Mouse (Mus musculus): ENCODE results near the gene Tmem63a. TPM values are rescaled to one million over a fixed set of nuclear protein-coding genes. Genes with fewer than 3 reads are reported as not detected.
"Not testable (repeated sequence)": the region's sequence is repeated elsewhere in the genome, so short reads cannot be mapped to it uniquely, and the experiment has no call there.

Tmem63a gene
- polyA plus RNA-seq, 1 experiment from 2014 or later: 3.1 TPM

GRCm38 (mm10) chr1:180933659-180934058 lies 8.5 kb upstream of the Tmem63a start:
- 18% methylated on average over 6 of the region's 6 CpGs for WGBS
- ATAC-seq (replicated peaks; ENCODE audit: insufficient number of reproducible peaks, low FRiP score, low TSS enrichment, low read depth) (no peak), DNase-seq (ENCODE audit: low spot score) (no peak)
- no peak overlapping the region for H3K4me3 ChIP-seq (ENCODE audit: low read depth, low read length)
- peaks cover 32% of the 10 kb centered on the region for H3K27me3 ChIP-seq (ENCODE audit: control insufficient read depth, insufficient read depth, low read length)
- no peak overlapping the region for H3K4me2 ChIP-seq (ENCODE audit: low read depth, low read length)
- H3K36me3 ChIP-seq (replicated peaks; ENCODE audit: control insufficient read depth, insufficient read depth, low read depth, low read length): no peaks in the 10 kb centered on the region
- H3K27ac ChIP-seq (replicated peaks; ENCODE audit: low read depth, low read length): no peak overlapping the region
- no peaks in the 10 kb centered on the region for H3K4me1 ChIP-seq (ENCODE audit: control insufficient read depth, insufficient read depth, low read length)
- H3K9me3 ChIP-seq (replicated peaks; ENCODE audit: control insufficient read depth, low read length): no peaks in the 10 kb centered on the region
- H3K9ac ChIP-seq (replicated peaks; ENCODE audit: low read length): no peak overlapping the region

GRCm38 (mm10) chr1:180934467-180935419 lies 7.4 kb upstream of the Tmem63a start, which contains the start of gene Lefty1:
Lefty1 (plus strand) TSS chr1:180935022.
- ATAC-seq (replicated peaks; ENCODE audit: insufficient number of reproducible peaks, low FRiP score, low TSS enrichment, low read depth): no peak
- WGBS: 9% methylated on average over 21 of the region's 21 CpGs
- peaks cover 32% of the 10 kb centered on the region for H3K27me3 ChIP-seq (ENCODE audit: control insufficient read depth, insufficient read depth, low read length)

GRCm38 (mm10) chr1:180936610-180937398 lies 5.3 kb upstream of the Tmem63a start:
- peaks cover 42% of the 10 kb centered on the region for H3K27me3 ChIP-seq (ENCODE audit: control insufficient read depth, insufficient read depth, low read length)
- ATAC-seq (replicated peaks; ENCODE audit: insufficient number of reproducible peaks, low FRiP score, low TSS enrichment, low read depth); H3K4me1 ChIP-seq (ENCODE audit: control insufficient read depth, insufficient read depth, low read length); H3K9me3 ChIP-seq (replicated peaks; ENCODE audit: control insufficient read depth, low read length); H3K27ac ChIP-seq (replicated peaks; ENCODE audit: low read depth, low read length); DNase-seq (ENCODE audit: low spot score); H3K9ac ChIP-seq (replicated peaks; ENCODE audit: low read length); H3K36me3 ChIP-seq (replicated peaks; ENCODE audit: control insufficient read depth, insufficient read depth, low read depth, low read length): not testable (repeated sequence)
- H3K4me3 ChIP-seq (ENCODE audit: low read depth, low read length): peak overlapping the region; percentile 19; the same call in 1 of the 2 replicates
- peak overlapping the region; percentile 36 for H3K4me2 ChIP-seq (ENCODE audit: low read depth, low read length)
- WGBS: 2% methylated on average over 33 of the region's 41 CpGs

More at GRCm38 (mm10) chr1:180934467-180935419, 7.4 kb upstream of the Tmem63a start, which contains the start of gene Lefty1:
- no peaks in the 10 kb centered on the region for H3K4me1 ChIP-seq (ENCODE audit: control insufficient read depth, insufficient read depth, low read length)
- H3K36me3 ChIP-seq (replicated peaks; ENCODE audit: control insufficient read depth, insufficient read depth, low read depth, low read length): no peaks in the 10 kb centered on the region
- no peak within 1 kb of the TSS for H3K4me2 ChIP-seq (ENCODE audit: low read depth, low read length)
- no peak within 1 kb of the TSS for H3K9ac ChIP-seq (replicated peaks; ENCODE audit: low read length)
- no peaks in the 10 kb centered on the region for H3K9me3 ChIP-seq (replicated peaks; ENCODE audit: control insufficient read depth, low read length)
- H3K27ac ChIP-seq (replicated peaks; ENCODE audit: low read depth, low read length): no peak within 1 kb of the TSS
- no peak within 1 kb of the TSS for H3K4me3 ChIP-seq (ENCODE audit: low read depth, low read length)
- no peak for DNase-seq (ENCODE audit: low spot score)

GRCm38 (mm10) chr1:180937631-180938030 lies 4.5 kb upstream of the Tmem63a start:
- WGBS: 10% methylated on average over 13 of the region's 13 CpGs
- H3K36me3 ChIP-seq (replicated peaks; ENCODE audit: control insufficient read depth, insufficient read depth, low read depth, low read length); H3K9me3 ChIP-seq (replicated peaks; ENCODE audit: control insufficient read depth, low read length); H3K4me3 ChIP-seq (ENCODE audit: low read depth, low read length); ATAC-seq (replicated peaks; ENCODE audit: insufficient number of reproducible peaks, low FRiP score, low TSS enrichment, low read depth); H3K27ac ChIP-seq (replicated peaks; ENCODE audit: low read depth, low read length); H3K4me1 ChIP-seq (ENCODE audit: control insufficient read depth, insufficient read depth, low read length); H3K4me2 ChIP-seq (ENCODE audit: low read depth, low read length); DNase-seq (ENCODE audit: low spot score); H3K9ac ChIP-seq (replicated peaks; ENCODE audit: low read length): not testable (repeated sequence)
- peaks cover 42% of the 10 kb centered on the region for H3K27me3 ChIP-seq (ENCODE audit: control insufficient read depth, insufficient read depth, low read length)

GRCm38 (mm10) chr1:180938781-180939180 lies 3.4 kb upstream of the Tmem63a start:
- not testable (repeated sequence) for H3K27ac ChIP-seq (replicated peaks; ENCODE audit: low read depth, low read length); H3K4me2 ChIP-seq (ENCODE audit: low read depth, low read length); ATAC-seq (replicated peaks; ENCODE audit: insufficient number of reproducible peaks, low FRiP score, low TSS enrichment, low read depth); DNase-seq (ENCODE audit: low spot score); H3K36me3 ChIP-seq (replicated peaks; ENCODE audit: control insufficient read depth, insufficient read depth, low read depth, low read length); H3K4me1 ChIP-seq (ENCODE audit: control insufficient read depth, insufficient read depth, low read length); H3K4me3 ChIP-seq (ENCODE audit: low read depth, low read length); H3K9me3 ChIP-seq (replicated peaks; ENCODE audit: control insufficient read depth, low read length); H3K9ac ChIP-seq (replicated peaks; ENCODE audit: low read length)
- H3K27me3 ChIP-seq (ENCODE audit: control insufficient read depth, insufficient read depth, low read length): peaks cover 43% of the 10 kb centered on the region
- WGBS: 69% methylated on average over 2 of the region's 2 CpGs

- 85% methylated on average over 7 of the region's 7 CpGs for WGBS
- no peak overlapping the region for H3K27ac ChIP-seq (replicated peaks; ENCODE audit: low read depth, low read length)
- no peaks in the 10 kb centered on the region; the same call in 1 of the 2 replicates for H3K4me1 ChIP-seq (ENCODE audit: control insufficient read depth, insufficient read depth, low read length)
- no peaks in the 10 kb centered on the region for H3K36me3 ChIP-seq (replicated peaks; ENCODE audit: control insufficient read depth, insufficient read depth, low read depth, low read length)
- DNase-seq (ENCODE audit: low spot score) (no peak), ATAC-seq (replicated peaks; ENCODE audit: insufficient number of reproducible peaks, low FRiP score, low TSS enrichment, low read depth) (no peak)
- peaks cover 32% of the 10 kb centered on the region for H3K27me3 ChIP-seq (ENCODE audit: control insufficient read depth, insufficient read depth, low read length)
- H3K9me3 ChIP-seq (replicated peaks; ENCODE audit: control insufficient read depth, low read length): no peaks in the 10 kb centered on the region
- no peak overlapping the region; the same call in 1 of the 2 replicates for H3K9ac ChIP-seq (replicated peaks; ENCODE audit: low read length)
- no peak overlapping the region; the same call in 1 of the 2 replicates for H3K4me2 ChIP-seq (ENCODE audit: low read depth, low read length)
- H3K4me3 ChIP-seq (ENCODE audit: low read depth, low read length): peak overlapping the region; percentile 8; the same call in 1 of the 2 replicates
Measured at GRCm38 (mm10) chr1:180940776-180941460, 1.2 kb upstream of the Tmem63a start.

- Histone ChIP-seq H3K27me3 (ENCODE audit: control insufficient read depth, insufficient read depth, low read length) (peaks cover 28% of the 10 kb centered on the region), H3K9me3 (replicated peaks; ENCODE audit: control insufficient read depth, low read length) (no peaks in the 10 kb centered on the region), H3K4me3 (ENCODE audit: low read depth, low read length) (peak overlapping the region; percentile 79), H3K36me3 (replicated peaks; ENCODE audit: control insufficient read depth, insufficient read depth, low read depth, low read length) (no peaks in the 10 kb centered on the region), H3K4me1 (ENCODE audit: control insufficient read depth, insufficient read depth, low read length) (no peaks in the 10 kb centered on the region; the same call in 1 of the 2 replicates), H3K9ac (replicated peaks; ENCODE audit: low read length) (peak overlapping the region; percentile 76), H3K27ac (replicated peaks; ENCODE audit: low read depth, low read length) (no peak overlapping the region), H3K4me2 (ENCODE audit: low read depth, low read length) (peak overlapping the region; percentile 92)
- no peak for DNase-seq (ENCODE audit: low spot score)
- whole genome bisulfite sequencing: 3% methylated on average over 18 of the region's 18 CpGs
- ATAC-seq (replicated peaks; ENCODE audit: insufficient number of reproducible peaks, low FRiP score, low TSS enrichment, low read depth): no peak
Measured at GRCm38 (mm10) chr1:180941726-180942125, 418 bp upstream of the Tmem63a start.
